Mouse (Mus musculus) heart, embryonic 11.5 days (tissue): ENCODE measurements at regions not wholly inside any gene's neighbourhood (a gene's known extent, or its start where the extent isn't known, plus 50 kb on each side); places are given as distances from the start of the nearest gene placed in this dataset.

Experiments
- ATAC-seq: fragments of 200-750 bp; cut with Nextera tagmentation; replicated peaks from 2 replicates; pipeline ENCODE4 v1.8.0; 2017; ENCODE audit warnings: moderate library complexity; ENCODE audit not compliant: insufficient number of reproducible peaks, low FRiP score, low TSS enrichment
- H3K27ac ChIP-seq: fragments of 300-500 bp; sonication (generic); 2 replicates; pipeline ENCODE4 v1.5.1; 2014; ENCODE audit warnings: mild to moderate bottlenecking, low read depth, low read length
- H3K27me3 ChIP-seq: fragments of 300-500 bp; sonication (generic); 2 replicates; pipeline ENCODE4 v1.6.1; 2014; ENCODE audit warnings: mild to moderate bottlenecking, low read length, mixed read lengths; ENCODE audit not compliant: control insufficient read depth, insufficient read depth
- H3K36me3 ChIP-seq: fragments of 300-500 bp; sonication (generic); 2 replicates; pipeline ENCODE4 v1.6.1; 2014; ENCODE audit warnings: mild to moderate bottlenecking, low read length, moderate library complexity, mixed read lengths; ENCODE audit not compliant: control insufficient read depth, insufficient read depth
- H3K4me1 ChIP-seq: fragments of 300-500 bp; sonication (generic); 2 replicates; pipeline ENCODE4 v1.6.1; 2014; ENCODE audit warnings: low read length; ENCODE audit not compliant: control insufficient read depth, insufficient read depth
- H3K4me2 ChIP-seq: fragments of 300-500 bp; sonication (generic); 2 replicates; pipeline ENCODE4 v1.6.1; 2014; ENCODE audit warnings: mild to moderate bottlenecking, moderate library complexity
- H3K4me3 ChIP-seq: fragments of 300-500 bp; sonication (generic); 2 replicates; pipeline ENCODE4 v1.5.1; 2014; ENCODE audit warnings: low read depth, low read length
- H3K9ac ChIP-seq: fragments of 300-500 bp; sonication (generic); 2 replicates; pipeline ENCODE4 v1.6.1; 2014; ENCODE audit warnings: mild to moderate bottlenecking, low read depth, low read length, moderate library complexity
- H3K9me3 ChIP-seq: fragments of 300-500 bp; sonication (generic); replicated peaks from 2 replicates; pipeline ENCODE4 v1.6.1; 2016; ENCODE audit warnings: low read length; ENCODE audit not compliant: control insufficient read depth
- WGBS: fragments of 180-500 bp; shearing (Covaris S2); extraction: QIAGEN DNeasy Blood & Tissue Kit; methylation state at CpG from one replicate; pipeline ENCODE4 v1.1.7; 2014; ENCODE audit not compliant: insufficient replicate concordance; 5-methylcytosine and 5-hydroxymethylcytosine counted together

- H3K4me3 ChIP-seq: no peak overlapping the region
- ATAC-seq: no peak
- H3K9me3 ChIP-seq: no peaks in the 10 kb centered on the region; the same call in 1 of the 2 replicates
- H3K4me1 ChIP-seq: no peaks in the 10 kb centered on the region
- no peaks in the 10 kb centered on the region for H3K36me3 ChIP-seq
- H3K27ac ChIP-seq: no peak overlapping the region
- no peak overlapping the region for H3K4me2 ChIP-seq
- H3K9ac ChIP-seq: no peak overlapping the region
- no peaks in the 10 kb centered on the region for H3K27me3 ChIP-seq
- 77% methylated on average over 3 of the region's 3 CpGs for WGBS
Measured at GRCm38 (mm10) chr7:122886737-122887136, 78.7 kb upstream of the Rbbp6 start.

GRCm38 (mm10) chr7:122897148-122897547, 68.3 kb upstream of the Rbbp6 start:
- Histone ChIP-seq H3K27ac (no peak overlapping the region), H3K9ac (no peak overlapping the region), H3K36me3 (no peaks in the 10 kb centered on the region), H3K4me1 (no peaks in the 10 kb centered on the region), H3K27me3 (no peaks in the 10 kb centered on the region), H3K9me3 (no peaks in the 10 kb centered on the region), H3K4me3 (no peak overlapping the region), H3K4me2 (no peak overlapping the region)
- WGBS: 70% methylated on average over 2 of the region's 2 CpGs
- ATAC-seq: no peak

GRCm38 (mm10) chr7:122906056-122906455, 59.4 kb upstream of the Rbbp6 start:
- WGBS: 74% methylated on average over 5 of the region's 5 CpGs
- no peak overlapping the region for H3K4me2 ChIP-seq

GRCm38 (mm10) chr7:122909296-122909695, 56.2 kb upstream of the Rbbp6 start:
- WGBS: 77% methylated on average over 8 of the region's 8 CpGs
- Histone ChIP-seq H3K27me3 (no peaks in the 10 kb centered on the region), H3K9ac (no peak overlapping the region), H3K4me1 (no peaks in the 10 kb centered on the region), H3K9me3 (no peaks in the 10 kb centered on the region), H3K4me3 (no peak overlapping the region), H3K4me2 (no peak overlapping the region), H3K36me3 (no peaks in the 10 kb centered on the region), H3K27ac (no peak overlapping the region)
- ATAC-seq: no peak

More at GRCm38 (mm10) chr7:122906056-122906455, 59.4 kb upstream of the Rbbp6 start:
- Histone ChIP-seq H3K4me3 (no peak overlapping the region), H3K27me3 (no peaks in the 10 kb centered on the region), H3K9me3 (no peaks in the 10 kb centered on the region), H3K9ac (no peak overlapping the region), H3K4me1 (no peaks in the 10 kb centered on the region), H3K36me3 (no peaks in the 10 kb centered on the region), H3K27ac (no peak overlapping the region)
- ATAC-seq: no peak
